Mouse (Mus musculus) lung, postnatal 0 days (tissue): ENCODE measurements at regions not wholly inside any gene's neighbourhood (a gene's known extent, or its start where the extent isn't known, plus 50 kb on each side); places are given as distances from the start of the nearest gene placed in this dataset.

ENCODE experiments used
- CTCF ChIP-seq: IDR thresholded peaks from 2 replicates; pipeline ENCODE4 v1.5.1; 2016; ENCODE audit warnings: antibody characterized with exemption, mild to moderate bottlenecking
- EP300 ChIP-seq: IDR thresholded peaks from 2 replicates; pipeline ENCODE4 v1.6.1; 2016; ENCODE audit warnings: antibody characterized with exemption, mild to moderate bottlenecking, control low read depth

DNA sequence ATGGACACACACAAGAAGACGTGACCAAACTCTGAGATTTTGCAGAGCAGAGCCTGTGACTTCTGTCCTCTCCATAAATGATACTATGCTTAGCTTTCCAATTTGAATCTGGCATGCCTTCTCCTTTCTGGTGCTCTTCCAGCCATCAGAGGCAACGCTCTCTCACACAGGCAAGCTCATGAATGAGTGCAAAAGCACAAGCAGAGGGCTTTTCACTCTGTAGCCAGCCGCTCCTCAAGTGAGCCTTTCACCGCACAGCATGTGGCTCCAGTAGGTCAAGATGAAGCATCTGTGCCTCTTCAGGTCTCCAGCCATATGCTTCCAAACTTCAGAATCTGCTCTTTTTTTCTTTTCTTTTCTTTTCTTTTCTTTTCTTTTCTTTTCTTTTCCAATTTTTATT is 106.2 kb downstream of the Spry2 start:
- TF ChIP-seq CTCF (no peak), EP300 (no peak)
